Mouse (Mus musculus) forebrain, embryonic 15.5 days (tissue): ENCODE measurements around the gene Edc3. TPM values are rescaled to one million over a fixed set of nuclear protein-coding genes. Genes with fewer than 3 reads are reported as not detected.
A peak's percentile ranks its signal among the peaks of the same experiment; 100 is the strongest.
"Not testable (repeated sequence)": the region's sequence is repeated elsewhere in the genome, so short reads cannot be mapped to it uniquely, and the experiment has no call there.

Experiments
- ATAC-seq: fragments of 200-750 bp; cut with Nextera tagmentation; replicated peaks from 2 replicates; pipeline ENCODE4 v1.8.0; 2017; ENCODE audit warnings: mild to moderate bottlenecking, moderate TSS enrichment, moderate library complexity
- H3K27ac ChIP-seq: fragments of 300-500 bp; sonication (generic); replicated peaks from 2 replicates; pipeline ENCODE4 v1.5.1; 2015; ENCODE audit warnings: mild to moderate bottlenecking, inconsistent platforms
- H3K27me3 ChIP-seq: fragments of 300-500 bp; sonication (generic); 2 replicates; pipeline ENCODE4 v1.6.1; 2015; ENCODE audit warnings: inconsistent platforms
- H3K36me3 ChIP-seq: fragments of 300-500 bp; sonication (generic); 2 replicates; pipeline ENCODE4 v1.6.1; 2015; ENCODE audit warnings: mild to moderate bottlenecking, inconsistent platforms
- H3K4me1 ChIP-seq: fragments of 300-500 bp; sonication (generic); 2 replicates; pipeline ENCODE4 v1.6.1; 2015; ENCODE audit warnings: inconsistent platforms
- H3K4me2 ChIP-seq: fragments of 300-500 bp; sonication (generic); replicated peaks from 2 replicates; pipeline ENCODE4 v1.6.1; 2015; ENCODE audit warnings: mild to moderate bottlenecking, inconsistent platforms
- H3K4me3 ChIP-seq: fragments of 300-500 bp; sonication (generic); 2 replicates; pipeline ENCODE4 v1.5.1; 2015; ENCODE audit warnings: mild to moderate bottlenecking, inconsistent platforms
- H3K9ac ChIP-seq: fragments of 300-500 bp; sonication (generic); replicated peaks from 2 replicates; pipeline ENCODE4 v1.6.1; 2015; ENCODE audit warnings: mild to moderate bottlenecking, inconsistent platforms
- H3K9me3 ChIP-seq: fragments of 300-500 bp; sonication (generic); 2 replicates; pipeline ENCODE4 v1.6.1; 2016; ENCODE audit warnings: inconsistent platforms
- WGBS: fragments of 180-500 bp; shearing (Covaris S2); methylation state at CpG from one replicate; pipeline ENCODE4 v1.1.7; 2015; ENCODE audit warnings: mixed read lengths; 5-methylcytosine and 5-hydroxymethylcytosine counted together
- polyA plus RNA-seq: library from polyadenylated mRNA; unstranded; fragments of >200 nt; fragmentation: Nextera tagmentation; extraction: Ambion mirVana; gene quantifications from 2 replicates; pipeline ENCODE4 v1.2.1, GENCODE M21; 2015

Gene Edc3
- polyA plus RNA-seq, 1 experiment from 2014 or later = 37.1 TPM

DNA sequence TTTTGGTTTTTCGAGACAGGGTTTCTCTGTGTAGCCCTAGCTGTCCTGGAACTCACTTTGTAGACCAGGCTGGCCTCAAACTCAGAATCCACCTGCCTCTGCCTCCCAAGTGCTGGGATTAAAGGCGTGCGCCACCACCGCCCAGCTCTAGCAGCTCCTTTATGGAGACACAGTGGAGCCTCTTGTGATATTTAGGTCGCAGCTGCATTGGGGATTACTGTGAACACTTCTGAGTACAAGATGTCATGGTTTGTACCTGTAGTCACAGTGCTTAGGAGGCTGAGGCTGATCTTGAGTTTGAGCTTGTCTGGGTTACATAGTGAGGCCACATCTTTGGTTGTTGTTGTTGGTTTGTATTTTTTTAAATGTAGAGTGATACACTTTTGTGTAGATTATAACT lies 1.9 kb downstream of the Edc3 start:
- not testable (repeated sequence) for H3K4me3 ChIP-seq, H3K9me3 ChIP-seq, H3K27ac ChIP-seq, H3K4me2 ChIP-seq, H3K27me3 ChIP-seq, H3K9ac ChIP-seq, ATAC-seq
- H3K36me3 ChIP-seq = peaks cover 17% of the 10 kb centered on the region
- 85% methylated on average over 5 of the region's 5 CpGs for WGBS
- H3K4me1 ChIP-seq = peaks cover 22% of the 10 kb centered on the region

DNA sequence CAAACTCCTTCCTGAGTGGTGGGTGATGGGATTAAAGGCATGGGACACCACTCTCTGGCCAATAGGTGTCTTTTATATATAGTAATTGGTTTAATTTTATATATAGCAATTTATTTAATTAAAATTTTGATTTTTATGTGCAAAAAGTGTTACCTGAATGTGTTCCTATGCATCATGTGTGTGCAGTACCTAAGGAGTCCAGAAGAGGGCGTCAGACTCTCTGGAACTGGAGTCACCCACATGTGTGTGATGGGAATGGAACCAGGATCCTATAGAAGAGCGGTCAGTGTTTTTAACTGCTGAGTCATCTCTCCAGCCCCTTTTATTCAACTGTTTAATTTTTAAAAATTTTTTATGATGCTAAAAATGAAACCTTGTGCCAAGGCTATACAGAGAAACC lies 3.9 kb downstream of the Edc3 start:
- H3K27ac ChIP-seq = no peak overlapping the region
- peaks cover 36% of the 10 kb centered on the region for H3K36me3 ChIP-seq
- 0 out of 2 replicates have a peak, but pooled peaks cover 5% of the 10 kb centered on the region for H3K9me3 ChIP-seq
- no peak overlapping the region for H3K9ac ChIP-seq
- no peak overlapping the region for H3K4me3 ChIP-seq
- no peak overlapping the region for H3K4me2 ChIP-seq
- 78% methylated on average over 2 of the region's 2 CpGs for WGBS
- peaks cover 22% of the 10 kb centered on the region for H3K4me1 ChIP-seq
- no peaks in the 10 kb centered on the region for H3K27me3 ChIP-seq
- ATAC-seq = no peak

DNA sequence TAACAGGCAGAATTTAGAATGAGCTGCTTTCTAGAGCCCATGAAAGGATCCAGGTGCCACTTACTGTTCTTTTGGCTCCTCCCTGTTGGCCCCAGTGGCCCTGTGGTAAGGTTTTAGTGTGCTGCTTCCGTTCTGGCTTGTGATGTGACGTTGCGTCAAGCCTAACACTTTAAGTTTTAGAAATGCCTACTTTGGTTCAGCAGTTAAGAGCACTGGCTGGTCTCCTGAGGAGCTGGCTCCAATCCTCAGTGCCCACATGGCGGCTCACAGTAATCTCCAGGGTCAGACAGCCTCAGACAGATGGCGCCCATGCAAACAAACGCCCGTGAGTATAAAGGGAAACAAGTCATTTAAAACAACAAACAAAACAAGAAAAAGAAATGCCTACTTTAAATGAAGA lies 10.1 kb downstream of the Edc3 start:
- Histone ChIP-seq H3K27ac (no peak overlapping the region), H3K9me3 (no peaks in the 10 kb centered on the region), H3K4me1 (no peaks in the 10 kb centered on the region), H3K9ac (no peak overlapping the region), H3K4me3 (no peak overlapping the region), H3K36me3 (peaks cover 58% of the 10 kb centered on the region), H3K4me2 (no peak overlapping the region), H3K27me3 (no peaks in the 10 kb centered on the region)
- ATAC-seq = no peak
- WGBS = 64% methylated on average over 7 of the region's 7 CpGs

DNA sequence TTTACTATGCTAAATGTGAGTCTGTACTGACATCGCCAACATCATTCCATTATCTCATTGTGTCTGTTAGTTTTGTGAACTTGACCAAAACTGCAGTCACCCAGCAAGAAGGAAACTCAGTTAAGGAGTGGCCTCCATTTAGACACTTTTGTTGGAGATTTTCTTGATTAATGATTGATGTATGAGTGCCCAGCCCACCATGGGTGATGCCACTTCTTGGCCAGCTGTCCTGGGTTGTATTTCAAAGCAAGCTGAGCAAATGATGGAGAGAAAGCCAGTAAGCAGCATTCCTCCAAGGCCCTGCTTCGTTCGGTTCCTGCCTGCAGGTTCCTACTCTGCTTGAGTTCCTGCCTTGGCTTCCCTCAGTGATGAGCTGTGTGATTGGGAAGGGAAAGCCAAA lies 12.4 kb downstream of the Edc3 start:
- Histone ChIP-seq H3K9ac (no peak overlapping the region), H3K4me2 (no peak overlapping the region), H3K9me3 (no peaks in the 10 kb centered on the region), H3K4me3 (no peak overlapping the region), H3K36me3 (peaks cover 45% of the 10 kb centered on the region), H3K27ac (no peak overlapping the region), H3K27me3 (no peaks in the 10 kb centered on the region), H3K4me1 (no peaks in the 10 kb centered on the region)
- ATAC-seq = no peak
- 90% methylated on average over 3 of the region's 3 CpGs for whole genome bisulfite sequencing

DNA sequence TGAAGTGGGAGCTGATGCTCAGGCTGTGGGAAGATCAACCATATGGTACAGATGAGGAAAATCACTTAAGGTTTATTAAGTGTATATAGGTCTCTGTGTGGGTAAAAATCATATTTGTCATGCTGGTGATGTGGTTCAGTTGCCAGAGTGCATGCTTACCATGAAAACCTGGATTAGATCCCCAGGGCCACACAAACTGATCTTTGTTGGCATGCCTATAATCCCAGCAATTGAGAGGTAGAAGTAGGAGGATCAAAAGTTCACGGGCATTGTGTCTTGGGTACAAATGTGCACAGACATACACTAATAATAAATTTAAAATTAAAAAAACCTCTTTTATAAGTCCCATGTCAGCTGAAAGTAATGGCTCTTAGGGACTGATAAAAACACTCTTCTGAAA lies 14.0 kb downstream of the Edc3 start:
- Histone ChIP-seq H3K36me3 (peaks cover 43% of the 10 kb centered on the region), H3K4me1 (no peaks in the 10 kb centered on the region), H3K9me3 (no peaks in the 10 kb centered on the region), H3K27me3 (no peaks in the 10 kb centered on the region), H3K4me2 (no peak overlapping the region), H3K4me3 (no peak overlapping the region), H3K9ac (no peak overlapping the region), H3K27ac (no peak overlapping the region)
- 85% methylated on average over 1 of the region's 1 CpGs for WGBS
- ATAC-seq = no peak

DNA sequence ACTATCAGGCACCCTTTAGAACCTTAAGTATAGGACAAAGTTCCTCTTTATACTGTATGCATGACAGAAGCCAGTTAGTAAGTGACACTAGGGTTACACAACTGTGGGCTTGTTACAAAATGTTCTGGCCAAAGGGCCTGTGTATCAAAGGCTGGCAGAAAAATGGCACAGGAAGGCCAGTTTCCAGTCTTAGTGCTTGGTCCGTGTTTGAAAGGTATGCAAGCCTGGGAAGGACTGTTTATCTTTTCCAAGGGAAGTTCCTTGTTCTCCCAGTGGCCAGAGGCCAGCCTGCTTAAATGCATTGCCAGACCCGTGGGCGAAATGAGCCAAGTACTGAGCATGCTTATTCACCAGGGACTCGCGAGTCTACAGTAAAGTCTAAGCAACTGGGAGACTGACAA lies 15.0 kb downstream of the Edc3 start:
- no peaks in the 10 kb centered on the region for H3K9me3 ChIP-seq
- no peak overlapping the region for H3K27ac ChIP-seq
- ATAC-seq = no peak
- H3K4me1 ChIP-seq = no peaks in the 10 kb centered on the region
- no peak overlapping the region for H3K4me2 ChIP-seq
- no peak overlapping the region for H3K4me3 ChIP-seq
- H3K27me3 ChIP-seq = no peaks in the 10 kb centered on the region
- H3K36me3 ChIP-seq = peaks cover 45% of the 10 kb centered on the region
- 60% methylated on average over 5 of the region's 5 CpGs for WGBS
- H3K9ac ChIP-seq = no peak overlapping the region

DNA sequence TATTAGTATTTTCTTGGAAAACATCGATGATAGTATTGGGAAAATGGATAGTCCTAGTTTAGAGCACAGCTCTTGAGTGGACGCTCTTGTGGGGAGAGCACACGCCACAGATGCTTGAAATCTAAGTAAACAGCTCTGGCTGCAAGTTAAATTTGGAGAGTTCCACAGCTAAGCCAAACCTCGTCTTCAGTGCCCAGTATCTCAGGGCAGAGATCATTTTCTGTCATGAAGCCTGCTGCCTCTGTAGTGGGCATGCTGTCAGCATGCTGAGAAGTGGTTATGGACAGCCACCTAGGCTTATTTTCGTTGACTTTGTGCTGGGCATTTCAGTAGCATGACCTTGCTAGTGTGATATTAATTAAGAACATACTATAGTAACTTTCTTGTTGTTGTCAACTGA lies 15.5 kb downstream of the Edc3 start:
- H3K4me3 ChIP-seq = no peak overlapping the region
- no peak overlapping the region for H3K4me2 ChIP-seq
- no peaks in the 10 kb centered on the region for H3K27me3 ChIP-seq
- 88% methylated on average over 5 of the region's 5 CpGs for WGBS
- H3K27ac ChIP-seq = no peak overlapping the region
- no peaks in the 10 kb centered on the region for H3K4me1 ChIP-seq
- H3K9ac ChIP-seq = no peak overlapping the region
- H3K9me3 ChIP-seq = no peaks in the 10 kb centered on the region
- H3K36me3 ChIP-seq = peaks cover 41% of the 10 kb centered on the region
- ATAC-seq = no peak

DNA sequence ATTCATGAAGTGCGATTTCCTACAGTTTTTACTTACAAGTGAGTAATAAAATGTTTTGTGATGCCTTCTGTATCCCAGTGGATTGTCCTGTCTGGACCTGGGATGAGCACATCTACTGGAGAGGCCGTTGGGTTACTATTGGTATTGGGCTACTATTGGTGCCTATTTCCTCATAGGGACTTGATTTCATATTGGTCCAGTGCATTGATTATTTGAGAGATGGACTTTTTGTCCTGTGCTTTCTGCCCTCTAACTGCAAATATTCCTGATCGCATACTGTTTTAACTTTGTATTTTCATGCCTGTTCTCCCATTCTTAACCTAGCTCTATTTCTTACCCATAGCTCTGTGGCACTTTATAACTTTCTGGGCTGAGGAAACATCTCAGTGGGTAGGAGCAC lies 16.4 kb downstream of the Edc3 start:
- Histone ChIP-seq H3K4me1 (no peaks in the 10 kb centered on the region), H3K9ac (no peak overlapping the region), H3K9me3 (no peaks in the 10 kb centered on the region), H3K27ac (no peak overlapping the region), H3K4me2 (no peak overlapping the region), H3K36me3 (peaks cover 36% of the 10 kb centered on the region), H3K4me3 (no peak overlapping the region), H3K27me3 (no peaks in the 10 kb centered on the region)
- 97% methylated on average over 3 of the region's 3 CpGs for WGBS
- no peak for ATAC-seq

DNA sequence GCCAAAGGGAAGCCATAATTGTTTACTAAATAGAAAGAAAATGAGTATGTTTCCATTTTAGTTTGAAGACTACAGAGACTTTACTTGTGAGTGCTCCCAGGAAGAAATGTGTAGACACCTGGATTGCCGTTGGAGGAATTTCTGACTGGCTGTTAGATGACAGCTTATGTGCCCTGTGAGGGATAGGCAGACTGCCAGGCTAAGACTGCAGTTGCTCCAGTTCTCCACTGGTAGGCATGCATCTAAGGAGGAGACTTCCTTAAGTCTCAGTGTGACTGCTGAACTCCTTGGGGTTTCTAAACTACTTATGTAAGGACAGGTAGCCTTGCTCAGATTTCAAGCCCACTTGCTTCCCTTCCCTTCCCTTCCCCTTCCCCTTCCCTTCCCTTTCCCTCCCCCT lies 20.0 kb downstream of the Edc3 start:
- no peak for ATAC-seq
- H3K4me1 ChIP-seq = no peaks in the 10 kb centered on the region

DNA sequence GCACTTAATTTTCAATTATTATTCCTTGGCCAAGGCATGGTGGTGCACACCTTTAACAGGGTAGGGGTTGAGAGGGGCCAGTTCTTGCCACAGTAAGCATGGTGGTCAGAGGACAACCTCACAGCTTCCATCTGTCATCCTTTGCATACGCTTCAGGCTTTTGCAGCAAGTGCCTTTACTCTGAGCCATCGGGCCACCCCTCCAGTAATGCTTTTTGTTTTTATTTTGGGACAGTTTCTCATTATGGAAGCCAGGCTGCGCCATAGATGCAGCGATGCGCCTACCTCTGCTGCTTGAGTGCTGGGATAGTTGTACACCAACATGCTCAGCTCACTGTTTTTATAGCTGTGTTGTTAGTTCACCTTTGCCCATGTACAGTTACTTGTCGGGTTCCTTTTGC lies 25.3 kb downstream of the Edc3 start:
- ATAC-seq = no peak
- Histone ChIP-seq H3K27me3 (no peaks in the 10 kb centered on the region), H3K4me3 (no peak overlapping the region), H3K9ac (no peak overlapping the region), H3K4me1 (0 out of 2 replicates have a peak, but pooled peaks cover 4% of the 10 kb centered on the region), H3K27ac (no peak overlapping the region), H3K4me2 (no peak overlapping the region), H3K36me3 (peaks cover 8% of the 10 kb centered on the region; the same call in 1 of the 2 replicates), H3K9me3 (no peaks in the 10 kb centered on the region)
- WGBS = 93% methylated on average over 6 of the region's 6 CpGs

More for the DNA sequence above, 20.0 kb downstream of the Edc3 start:
- H3K27me3 ChIP-seq = no peaks in the 10 kb centered on the region
- no peaks in the 10 kb centered on the region for H3K9me3 ChIP-seq
- no peak overlapping the region for H3K9ac ChIP-seq
- no peak overlapping the region for H3K27ac ChIP-seq
- no peak overlapping the region for H3K4me3 ChIP-seq
- no peak overlapping the region for H3K4me2 ChIP-seq
- 89% methylated on average over 1 of the region's 1 CpGs for WGBS
- H3K36me3 ChIP-seq = peaks cover 23% of the 10 kb centered on the region

DNA sequence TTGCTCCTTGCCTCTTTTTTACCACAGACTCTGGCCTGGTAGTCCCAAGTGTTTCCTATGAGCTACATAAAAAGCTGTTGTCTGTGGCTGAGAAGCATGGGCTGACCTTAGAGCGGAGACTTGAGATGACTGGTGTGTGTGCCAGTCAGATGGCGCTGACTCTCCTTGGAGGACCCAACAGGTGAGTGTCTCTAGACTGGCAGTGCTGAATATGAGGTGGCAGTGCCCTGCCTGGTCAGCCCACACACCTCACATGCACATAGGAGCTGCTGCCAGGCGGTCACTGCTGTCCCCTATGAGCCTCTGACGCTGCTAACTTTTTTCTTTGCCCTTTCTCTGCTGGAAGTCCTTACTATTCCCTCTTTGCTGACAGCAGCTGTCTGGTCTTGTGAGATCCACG lies 31.5 kb downstream of the Edc3 start:
- Histone ChIP-seq H3K36me3 (peaks cover 22% of the 10 kb centered on the region), H3K4me1 (0 out of 2 replicates have a peak, but pooled peaks cover 4% of the 10 kb centered on the region), H3K4me3 (no peak overlapping the region), H3K9me3 (no peaks in the 10 kb centered on the region), H3K4me2 (no peak overlapping the region), H3K9ac (no peak overlapping the region), H3K27ac (no peak overlapping the region), H3K27me3 (no peaks in the 10 kb centered on the region)
- ATAC-seq = no peak
- WGBS = 92% methylated on average over 5 of the region's 5 CpGs

DNA sequence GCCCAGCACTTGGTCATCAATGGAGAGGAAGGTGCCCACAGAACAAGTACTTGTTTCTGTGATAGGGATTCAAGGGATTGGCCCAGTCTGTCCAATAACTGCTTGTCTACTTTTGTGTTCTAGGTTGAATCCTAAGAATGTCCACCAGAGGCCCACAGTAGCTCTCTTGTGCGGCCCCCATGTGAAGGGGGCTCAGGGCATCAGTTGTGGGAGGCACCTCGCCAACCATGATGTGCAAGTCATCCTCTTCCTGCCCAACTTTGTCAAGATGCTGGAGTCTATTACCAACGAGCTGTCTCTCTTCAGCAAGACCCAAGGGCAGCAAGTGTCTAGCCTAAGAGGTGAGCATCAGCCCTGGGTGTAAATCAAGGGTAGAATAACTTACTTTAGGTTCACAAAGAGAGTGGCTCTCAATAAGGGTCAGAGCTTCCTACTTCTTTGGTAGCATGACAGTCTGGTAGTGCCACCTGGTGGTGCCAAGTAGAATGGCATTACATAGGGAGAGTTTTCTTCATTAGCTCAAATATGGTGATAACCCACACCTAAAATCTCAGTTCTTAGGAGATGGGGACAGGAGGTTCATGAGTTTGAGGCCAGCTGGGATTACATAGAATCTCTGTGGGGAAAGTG lies 36.2 kb downstream of the Edc3 start:
- no peak overlapping the region for H3K4me3 ChIP-seq
- peaks cover 61% of the 10 kb centered on the region for H3K36me3 ChIP-seq
- H3K27me3 ChIP-seq = no peaks in the 10 kb centered on the region
- WGBS = 74% methylated on average over 3 of the region's 3 CpGs
- H3K4me2 ChIP-seq = no peak overlapping the region
- no peak overlapping the region for H3K9ac ChIP-seq
- no peaks in the 10 kb centered on the region for H3K9me3 ChIP-seq
- H3K4me1 ChIP-seq = no peaks in the 10 kb centered on the region
- no peak overlapping the region for H3K27ac ChIP-seq
- ATAC-seq = 0 out of 2 replicates have a peak, but pooled peaks have one; percentile 29

DNA sequence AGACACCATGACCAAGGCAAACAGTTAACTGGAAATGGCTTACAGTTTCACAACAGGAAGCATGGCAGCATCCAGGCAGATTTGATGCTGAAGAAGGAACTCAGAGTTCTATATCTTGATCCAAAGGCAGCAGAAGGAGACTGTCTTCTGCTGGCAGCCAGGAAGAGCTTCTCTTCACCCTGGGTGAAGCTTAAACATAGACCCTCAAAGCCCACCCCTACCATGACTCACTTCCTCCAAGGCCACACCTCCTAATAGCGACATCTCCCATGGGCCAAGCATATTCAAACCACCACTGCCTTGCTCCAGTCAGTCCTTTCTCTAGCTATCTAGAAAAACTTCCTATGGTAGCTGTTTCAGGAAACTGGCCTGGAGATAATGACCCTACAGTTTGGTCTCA lies 38.7 kb downstream of the Edc3 start:
- Histone ChIP-seq H3K4me2 (no peak overlapping the region), H3K27me3 (no peaks in the 10 kb centered on the region), H3K27ac (no peak overlapping the region), H3K9ac (no peak overlapping the region), H3K36me3 (peaks cover 72% of the 10 kb centered on the region), H3K4me1 (no peaks in the 10 kb centered on the region), H3K9me3 (no peaks in the 10 kb centered on the region), H3K4me3 (no peak overlapping the region)
- no peak for ATAC-seq
- WGBS = 72% methylated on average over 1 of the region's 1 CpGs
